Mouse (Mus musculus): ENCODE results near the gene Tbc1d15.

The Tbc1d15 gene

DNA sequence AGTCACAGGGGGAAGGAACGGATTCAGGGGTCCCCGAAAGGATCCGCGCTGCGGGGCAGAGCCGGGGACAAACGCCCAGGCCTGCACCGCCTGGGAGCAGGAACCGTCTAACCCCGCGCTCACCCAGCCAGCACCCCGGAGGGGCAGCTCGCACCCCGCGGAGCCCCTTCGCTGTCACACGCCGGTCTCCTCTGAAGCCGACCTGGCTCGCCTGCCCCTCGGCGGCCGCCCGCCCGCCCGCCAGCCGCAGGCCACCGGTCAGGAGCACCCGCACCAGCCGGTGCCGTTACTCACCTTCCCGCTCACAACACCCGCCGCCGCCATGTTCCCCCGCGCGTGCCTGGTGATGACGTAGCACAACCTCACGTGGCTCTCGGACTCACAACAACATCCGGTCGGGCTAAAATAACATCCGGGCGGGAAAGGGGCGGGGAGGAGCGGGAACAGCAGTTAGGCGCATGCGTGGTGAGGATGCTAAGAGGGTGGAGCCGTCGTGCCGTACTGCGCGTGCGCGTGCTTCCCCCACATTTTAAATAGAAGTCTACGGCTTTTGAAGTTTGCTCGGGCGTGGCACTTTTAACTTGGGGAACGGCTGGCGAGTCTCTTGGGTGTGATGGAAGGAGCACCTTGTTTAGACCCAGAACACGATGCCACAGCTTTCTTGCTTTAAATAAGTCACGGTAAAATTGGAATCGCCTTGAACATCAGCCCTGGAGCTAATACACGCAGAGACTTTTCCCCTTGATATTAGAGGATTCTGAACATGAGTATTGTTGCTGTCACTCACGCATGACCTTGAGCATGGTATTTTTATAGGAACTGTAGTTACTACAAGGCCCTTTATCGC lies at the start of gene Tbc1d15:
Gene Tbc1d15 (minus strand): TSS at position 380 of the 847 bp plus-strand sequence.
- peak; percentile 97 for DNase-seq

DNA sequence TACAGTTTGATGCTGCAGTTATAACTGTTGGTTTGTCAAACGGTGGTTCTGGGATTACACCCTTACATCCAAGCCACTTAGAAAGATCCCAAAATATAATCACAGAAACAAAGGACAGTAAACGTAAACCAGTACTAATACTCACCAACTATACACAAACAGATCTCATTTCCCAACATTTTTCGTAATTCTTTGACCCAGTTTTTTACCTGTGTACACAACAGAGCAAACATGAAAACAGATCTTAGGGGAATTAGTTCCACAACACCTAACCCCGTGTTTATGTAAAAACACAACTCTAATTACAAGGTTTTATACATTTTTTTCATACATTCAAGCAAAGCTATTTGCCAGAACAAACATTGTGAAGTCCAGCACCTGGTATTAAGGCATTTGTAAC lies 47.4 kb upstream of the Tbc1d15 start:
- DNase-seq = no peak

DNA sequence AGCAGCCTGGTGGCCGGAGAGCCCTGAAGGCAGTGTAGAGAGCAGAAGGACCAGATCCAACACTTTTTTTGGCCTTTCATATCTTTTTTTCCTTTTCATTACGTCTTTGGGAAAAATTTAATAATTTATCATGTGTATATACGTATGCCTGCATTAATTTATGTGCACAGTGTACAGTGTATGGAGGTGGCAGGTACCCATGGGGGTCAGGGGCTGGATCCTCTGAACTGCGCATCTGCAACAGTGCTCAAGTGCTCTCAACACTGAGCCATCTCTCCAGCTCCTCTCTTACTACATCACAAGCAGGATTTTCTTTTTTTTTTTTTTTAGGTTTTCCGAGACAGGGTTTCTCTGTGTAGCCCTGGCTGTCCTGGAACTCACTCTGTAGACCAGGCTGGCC lies 46.3 kb upstream of the Tbc1d15 start:
- no peak for DNase-seq

DNA sequence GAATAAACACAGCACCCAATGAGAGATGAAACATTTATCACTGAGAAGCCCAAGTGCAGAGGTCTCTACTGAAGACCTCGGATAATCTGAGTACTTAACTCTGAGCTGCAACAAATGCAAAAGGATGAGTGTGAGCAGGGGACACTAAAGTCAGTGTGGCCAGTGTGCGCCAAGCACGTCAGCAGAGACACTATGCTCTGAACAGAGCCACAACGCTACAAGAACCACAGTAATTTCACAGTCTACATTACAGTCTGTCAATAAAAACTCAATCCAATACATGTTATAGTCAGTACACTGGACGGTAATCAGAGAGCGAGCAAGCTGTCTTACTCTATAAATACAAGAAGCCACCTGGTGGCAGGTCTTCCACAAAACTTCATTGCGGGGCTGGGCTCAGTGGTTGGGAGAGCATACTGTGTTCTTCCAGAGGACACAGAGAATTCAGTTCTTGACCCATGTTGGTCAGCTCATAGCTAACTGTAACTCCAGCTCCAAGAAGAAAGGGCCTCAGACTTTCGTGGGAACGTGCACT lies 45.2 kb upstream of the Tbc1d15 start:
- DNase-seq = no peak

DNA sequence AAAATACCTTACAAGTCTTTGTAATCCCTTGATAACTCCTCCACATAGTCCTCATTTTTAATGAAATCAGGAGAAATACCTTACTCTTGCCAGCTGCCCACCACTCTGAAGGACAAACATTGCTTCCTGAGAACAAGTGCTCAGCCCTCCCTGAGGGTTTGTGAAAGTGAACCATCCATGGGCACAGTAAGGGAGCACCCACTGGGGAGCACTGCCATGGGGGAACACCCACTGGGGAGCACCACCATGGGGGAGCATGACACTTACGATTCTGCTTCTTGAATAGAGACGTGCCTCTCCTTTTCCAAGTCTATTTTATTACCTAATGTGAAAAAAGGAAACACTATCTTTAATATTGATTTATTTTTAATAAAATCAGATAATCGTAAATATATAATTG lies 43.9 kb upstream of the Tbc1d15 start:
- DNase-seq = no peak

DNA sequence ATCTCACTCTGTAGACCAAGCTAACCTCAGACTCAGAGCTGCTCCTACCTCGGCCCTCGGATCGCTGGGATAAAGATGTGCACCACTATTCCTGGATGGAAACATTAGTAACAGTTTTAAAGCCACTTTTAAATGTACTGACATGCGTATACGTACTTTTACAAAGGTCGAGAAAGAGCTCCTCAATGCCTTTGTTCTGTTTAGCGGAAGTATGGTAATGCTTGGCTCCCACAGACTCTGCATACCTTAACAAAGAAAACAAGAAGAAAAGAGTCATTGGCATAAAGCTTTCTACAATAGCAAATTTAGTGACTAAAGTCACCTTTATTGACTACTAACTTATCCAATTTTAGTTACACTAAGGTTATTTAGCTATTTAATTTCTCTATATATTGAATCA lies 43.4 kb upstream of the Tbc1d15 start:
- DNase-seq = no peak

DNA sequence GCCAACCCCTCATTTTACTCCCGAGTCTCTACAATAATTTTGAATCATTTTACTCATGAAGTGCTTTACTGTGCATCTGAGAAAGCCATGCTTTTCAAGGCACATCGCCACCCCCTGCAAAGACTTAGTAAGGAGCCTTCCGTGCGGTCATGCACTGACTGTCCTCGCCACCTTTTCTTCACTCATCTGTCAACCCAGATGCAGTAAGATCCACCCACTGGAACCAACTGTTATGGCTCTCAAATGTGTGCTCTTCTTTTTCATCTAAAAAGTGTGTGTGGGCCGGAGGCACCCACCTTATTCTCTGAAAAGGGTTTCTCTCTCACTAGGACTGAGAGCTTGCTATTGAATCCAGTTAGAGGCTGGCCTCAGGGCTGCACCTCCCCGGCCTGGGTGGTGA lies 42.7 kb upstream of the Tbc1d15 start:
- DNase-seq = no peak

DNA sequence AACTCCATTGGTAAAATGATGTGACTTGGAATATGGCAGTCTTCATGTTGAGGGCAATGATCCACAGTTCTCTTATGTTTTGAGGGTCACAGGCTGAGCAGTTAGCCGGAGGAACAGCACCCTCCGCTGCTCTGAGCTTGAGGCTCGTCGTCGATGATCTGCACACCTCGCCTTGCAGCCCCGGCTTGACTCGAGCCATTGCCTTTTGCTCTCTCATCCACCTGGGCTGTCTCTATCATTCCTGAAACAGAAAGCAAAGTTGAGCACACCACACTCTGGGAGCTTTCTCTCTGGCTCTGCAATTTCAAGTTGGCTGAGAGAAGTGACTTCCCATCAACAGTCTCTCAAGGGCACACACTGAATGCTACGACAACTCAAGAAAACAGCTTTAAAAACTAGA lies 39.4 kb upstream of the Tbc1d15 start:
- DNase-seq = no peak

DNA sequence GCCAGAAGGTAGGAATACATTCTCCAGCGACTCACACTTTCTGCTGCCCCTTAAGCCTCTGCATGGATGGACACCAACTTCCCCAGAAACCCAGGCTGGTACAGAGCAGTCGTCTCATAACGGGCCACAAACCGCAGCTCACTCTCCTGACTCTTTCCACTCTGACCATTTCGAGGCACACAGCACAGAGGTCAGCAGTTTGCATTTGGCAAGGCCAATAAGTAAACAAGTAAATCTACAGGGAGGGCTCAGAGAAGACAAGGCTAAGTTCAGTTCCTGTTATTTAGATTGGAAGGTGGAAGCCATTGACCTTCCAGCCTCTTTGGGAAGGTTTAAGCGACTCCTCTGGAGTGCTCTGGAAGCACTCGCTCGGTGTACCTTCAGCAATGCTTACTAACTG lies 37.6 kb upstream of the Tbc1d15 start:
- no peak for DNase-seq

DNA sequence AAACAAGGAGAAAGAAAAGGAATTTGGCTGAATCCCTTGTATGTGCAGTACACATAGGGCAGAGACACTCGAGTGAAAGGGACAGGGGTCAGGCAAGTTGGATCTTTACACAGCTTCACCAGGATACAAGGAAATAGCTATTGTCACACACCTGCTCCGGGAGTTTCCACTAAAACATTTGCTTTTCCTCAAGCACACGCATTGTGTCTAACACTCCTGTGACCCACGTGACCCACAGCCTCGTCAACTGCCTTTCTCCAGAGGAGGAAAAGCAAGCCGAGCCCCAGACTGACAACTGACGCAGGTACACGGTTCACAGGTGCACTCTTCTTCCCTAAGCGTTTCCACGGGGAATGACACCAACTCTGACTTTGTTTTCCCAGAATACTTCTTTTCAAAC lies 32.9 kb upstream of the Tbc1d15 start:
- no peak for DNase-seq

DNA sequence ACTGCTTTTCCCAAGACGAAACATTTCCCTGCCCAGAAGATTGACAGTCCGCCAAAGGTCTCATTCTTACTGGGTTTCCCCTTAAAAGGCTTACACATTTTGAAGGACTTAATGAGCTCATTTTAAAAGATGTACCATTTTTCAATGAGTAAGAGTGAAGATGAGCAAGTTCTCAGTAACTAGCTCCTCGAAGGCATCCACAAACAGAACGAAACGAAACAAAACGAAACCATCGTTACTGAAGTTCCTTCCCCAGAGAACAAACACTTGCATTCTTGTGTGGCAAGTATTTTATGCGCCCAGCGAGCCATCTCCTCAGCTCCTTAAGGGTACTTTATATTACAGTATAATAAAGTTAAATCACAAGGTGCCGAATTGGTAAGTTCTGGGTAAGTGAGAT lies 30.1 kb upstream of the Tbc1d15 start:
- no peak for DNase-seq

DNA sequence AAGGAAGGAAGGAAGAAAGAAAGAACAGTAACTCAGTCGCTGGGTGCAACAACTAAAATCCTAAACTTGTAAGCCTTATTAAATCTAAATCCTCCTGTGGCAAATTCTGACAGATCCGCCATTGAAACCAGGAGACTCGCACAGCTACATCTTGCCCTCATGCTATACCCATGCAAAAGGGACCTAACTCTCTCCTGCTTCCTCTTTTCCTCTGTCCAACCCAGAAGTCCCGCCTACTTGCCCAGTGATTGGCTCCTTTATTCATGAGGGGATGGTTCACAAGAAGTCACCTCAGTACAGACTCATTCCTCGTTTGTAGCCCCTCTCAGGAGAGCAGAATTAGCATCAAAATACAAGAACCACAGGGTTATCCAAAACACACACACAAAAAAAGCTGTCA lies 20.4 kb upstream of the Tbc1d15 start:
- DNase-seq = no peak

DNA sequence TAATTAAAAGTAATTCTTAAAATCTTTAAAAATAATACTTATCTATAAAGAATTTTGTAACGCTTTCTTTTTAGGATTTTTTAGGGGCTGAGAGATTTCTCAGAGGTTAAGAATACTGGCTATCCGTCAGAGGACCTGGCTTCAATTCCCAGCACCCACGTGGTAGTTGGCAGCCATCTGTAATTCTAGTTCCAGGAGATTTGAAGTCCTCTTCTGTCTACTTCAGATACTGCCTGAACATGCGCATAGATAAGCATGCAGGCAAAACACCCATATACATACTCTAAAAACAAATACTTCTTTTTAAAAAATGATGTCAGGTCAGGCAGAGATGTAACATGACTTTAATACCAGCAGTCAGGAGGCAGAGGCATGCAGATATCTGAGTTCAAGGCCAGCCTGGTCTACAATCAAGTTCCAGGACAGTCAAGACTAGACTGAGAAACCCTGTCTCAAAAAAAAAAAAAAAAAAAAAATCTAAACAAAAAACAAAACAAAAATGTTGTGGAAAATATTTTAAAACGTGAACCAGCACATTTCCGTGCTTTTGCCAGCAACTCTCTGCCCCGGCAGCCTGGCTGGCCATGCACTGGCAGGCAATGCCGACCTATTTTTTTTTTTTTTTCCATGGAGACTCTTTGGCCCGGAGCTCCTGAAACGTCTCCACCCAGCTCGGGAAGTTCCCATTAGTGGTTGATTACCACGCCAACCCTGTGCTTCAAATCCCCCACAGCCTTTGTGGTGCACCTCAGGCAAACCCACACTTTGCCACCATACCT lies 19.5 kb upstream of the Tbc1d15 start:
- no peak for DNase-seq

DNA sequence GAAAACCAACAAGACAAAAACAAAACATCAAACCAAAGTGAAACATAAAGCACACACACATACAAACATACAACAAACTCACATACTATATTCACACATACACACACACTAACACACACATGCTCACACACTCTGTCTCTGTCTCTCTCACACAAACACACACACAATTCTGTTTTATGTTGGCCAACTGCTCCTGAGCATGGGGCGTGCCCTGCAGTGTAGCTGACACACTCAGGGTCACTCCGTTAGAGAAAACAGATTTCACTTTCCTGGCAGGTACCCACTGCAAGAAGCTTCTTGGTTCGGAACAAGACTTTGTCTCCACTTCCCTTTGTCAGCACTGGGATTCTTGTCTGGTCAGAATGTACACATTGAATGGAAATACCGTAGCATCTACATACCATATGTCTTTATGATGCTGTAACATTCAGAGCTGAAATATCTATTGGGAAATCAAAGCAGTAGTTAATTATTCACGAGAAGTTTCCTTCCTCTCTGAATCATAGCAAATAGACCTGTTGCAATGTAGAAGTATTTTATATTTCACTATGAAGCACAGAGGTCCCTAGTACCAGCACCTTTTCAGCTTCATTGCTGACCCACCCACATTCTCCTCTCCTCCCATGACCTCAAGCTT lies 11.8 kb upstream of the Tbc1d15 start:
- no peak for DNase-seq

DNA sequence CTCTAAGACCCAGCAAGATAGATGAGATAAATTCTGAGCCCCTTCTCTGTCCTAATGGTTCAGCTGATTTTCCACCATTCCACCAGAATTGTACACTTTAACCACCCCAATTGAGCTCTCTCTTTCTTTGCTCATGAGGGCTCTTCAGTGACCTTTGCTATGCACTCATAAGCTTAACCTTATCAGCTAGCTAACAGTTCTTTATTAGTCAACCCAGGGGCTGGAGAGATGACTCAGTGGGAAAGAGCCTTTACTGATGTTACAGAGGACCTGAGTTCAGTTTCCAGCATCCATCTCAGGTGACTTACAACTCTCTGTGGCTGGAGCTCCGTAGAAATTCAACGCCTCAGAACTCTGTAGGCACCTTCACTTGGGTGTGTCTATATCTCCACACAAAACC lies 11.0 kb upstream of the Tbc1d15 start:
- DNase-seq = no peak

DNA sequence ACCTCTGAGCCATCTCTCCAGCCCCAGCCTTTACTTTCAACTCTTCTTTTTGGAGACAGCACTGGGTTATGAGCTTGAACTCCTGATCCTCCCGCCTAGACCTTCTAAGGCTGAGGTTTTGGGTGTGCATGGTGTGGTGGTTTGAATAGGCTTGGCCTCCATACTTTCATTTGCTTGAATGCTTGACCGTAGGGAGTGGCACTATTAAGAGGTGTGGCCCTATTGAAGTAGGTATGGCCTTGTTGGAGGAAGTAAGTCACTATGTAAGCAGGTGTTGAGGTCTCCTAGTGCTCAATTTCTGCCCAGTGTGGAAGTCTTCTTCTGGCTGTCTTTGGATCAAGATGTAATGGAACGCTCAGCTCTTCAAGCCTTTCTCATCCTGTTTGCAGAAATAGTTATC lies 10.2 kb upstream of the Tbc1d15 start:
- DNase-seq = no peak

DNA sequence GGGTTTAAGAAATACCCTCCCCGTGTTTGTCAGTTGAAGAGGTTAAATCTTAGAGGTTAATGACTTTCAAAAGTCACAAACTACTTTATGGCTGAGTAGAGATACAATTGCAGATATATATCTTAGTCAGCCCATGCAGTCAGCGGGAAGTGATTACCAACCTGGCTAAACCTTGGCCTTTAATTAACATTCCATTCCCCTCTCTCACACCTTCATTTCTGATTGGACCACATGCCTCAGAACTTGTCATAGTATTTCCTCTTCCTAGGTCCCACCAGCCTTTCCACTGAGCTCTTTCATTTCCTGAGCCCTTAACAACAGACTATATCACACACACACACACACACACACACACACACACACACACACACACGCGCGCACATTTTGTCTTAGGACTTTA lies 4.9 kb upstream of the Tbc1d15 start:
- DNase-seq = no peak

DNA sequence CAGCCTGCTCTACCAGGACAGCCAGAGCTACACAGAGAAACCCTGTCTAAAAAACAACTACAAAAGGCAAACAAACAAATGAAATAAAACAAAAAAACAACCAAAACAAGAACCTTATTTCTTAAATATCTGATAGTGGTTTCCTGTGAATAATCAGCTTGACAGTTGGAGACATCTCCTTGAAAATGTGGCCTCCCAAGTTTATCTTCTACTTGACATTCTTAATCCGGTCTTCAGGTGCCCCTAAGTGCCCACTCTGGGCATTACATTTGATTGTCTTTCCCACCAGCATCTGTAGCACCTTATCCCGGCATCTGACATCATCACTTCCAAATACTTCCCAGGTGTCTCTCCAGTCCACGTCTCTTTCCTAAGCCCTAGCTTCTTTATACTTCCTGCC lies 2.3 kb upstream of the Tbc1d15 start:
- DNase-seq = no peak

DNA sequence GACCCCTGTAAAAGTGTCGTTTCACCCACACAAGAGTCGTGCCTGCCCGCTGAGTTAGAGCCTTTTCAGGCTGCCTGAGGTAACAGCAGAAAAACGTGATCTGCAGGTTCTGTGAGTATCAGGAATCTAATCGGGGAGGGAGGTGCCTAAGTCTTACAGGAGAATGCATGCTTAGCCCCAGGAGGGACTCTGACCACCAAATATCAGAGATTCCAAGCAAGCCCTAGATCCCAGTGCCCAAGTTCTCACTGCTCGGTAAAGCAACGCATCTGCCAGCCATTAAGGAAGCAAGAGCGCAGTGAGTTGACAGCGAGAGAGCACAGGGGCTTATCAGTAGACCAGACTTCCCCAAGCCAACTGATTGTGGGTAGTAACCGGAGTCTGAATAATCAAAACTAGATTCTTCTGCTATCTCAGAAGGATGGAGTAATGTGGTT lies 1.1 kb upstream of the Tbc1d15 start:
- DNase-seq = peak; percentile 15

DNA sequence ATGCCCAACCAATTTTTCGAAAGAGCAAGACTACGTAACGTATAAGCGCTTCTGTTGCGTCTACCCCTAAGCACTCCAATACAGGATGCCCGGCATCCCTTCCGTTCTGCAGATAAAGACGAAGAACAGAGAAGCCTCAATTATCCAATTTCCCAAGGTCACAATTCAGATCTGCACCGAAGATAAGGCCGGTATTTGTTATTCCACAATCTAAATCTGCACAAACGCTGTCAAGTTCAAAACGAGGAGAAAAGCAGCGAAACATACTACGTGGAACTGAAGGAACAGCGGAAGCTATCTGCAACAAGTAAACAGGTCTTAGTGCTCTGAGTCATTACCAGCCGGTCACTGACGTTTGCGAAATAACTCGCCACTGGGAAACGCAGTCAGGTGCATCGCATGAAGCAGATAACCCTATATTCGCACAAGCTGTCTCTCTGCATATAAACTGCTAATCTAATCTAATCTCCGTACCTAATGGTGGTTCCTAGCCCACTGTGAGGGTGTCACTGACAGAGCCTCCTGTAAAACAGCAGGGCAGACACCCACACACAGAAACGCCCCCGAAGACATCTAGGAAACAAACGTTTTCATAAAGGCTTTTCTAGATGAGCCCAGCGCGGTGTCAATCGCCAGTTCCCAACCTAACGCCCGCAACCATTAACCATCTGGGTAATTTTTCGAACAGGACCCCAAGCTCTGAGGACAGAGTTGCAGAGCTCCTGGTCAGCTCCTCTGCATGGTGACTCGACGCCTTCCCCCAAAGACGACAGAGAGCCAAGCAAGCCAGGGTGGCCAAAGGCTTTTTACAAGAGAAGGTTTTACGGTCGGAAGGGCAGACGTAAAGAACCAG lies 806 bp downstream of the Tbc1d15 start:
- DNase-seq = no peak

DNA sequence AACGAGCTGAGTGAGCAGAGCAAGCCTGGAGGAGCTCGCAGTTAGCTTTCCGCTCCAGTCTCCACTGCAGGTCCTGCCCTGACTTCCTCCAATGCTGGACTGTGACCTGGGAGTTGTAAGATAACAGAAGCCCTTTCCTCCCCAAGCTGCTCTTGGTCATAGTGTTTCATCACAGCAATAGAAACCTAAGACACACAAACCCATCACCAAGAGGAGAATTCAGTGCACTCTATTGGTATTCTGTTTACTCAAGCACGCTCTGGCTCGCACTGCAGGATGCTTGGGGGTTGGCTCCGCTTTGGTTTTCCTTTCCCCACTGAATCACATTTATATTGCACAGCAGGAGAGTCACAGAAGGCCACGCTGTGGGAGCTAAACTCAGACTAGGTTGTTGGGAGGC lies 3.2 kb downstream of the Tbc1d15 start:
- DNase-seq = peak; percentile 23

DNA sequence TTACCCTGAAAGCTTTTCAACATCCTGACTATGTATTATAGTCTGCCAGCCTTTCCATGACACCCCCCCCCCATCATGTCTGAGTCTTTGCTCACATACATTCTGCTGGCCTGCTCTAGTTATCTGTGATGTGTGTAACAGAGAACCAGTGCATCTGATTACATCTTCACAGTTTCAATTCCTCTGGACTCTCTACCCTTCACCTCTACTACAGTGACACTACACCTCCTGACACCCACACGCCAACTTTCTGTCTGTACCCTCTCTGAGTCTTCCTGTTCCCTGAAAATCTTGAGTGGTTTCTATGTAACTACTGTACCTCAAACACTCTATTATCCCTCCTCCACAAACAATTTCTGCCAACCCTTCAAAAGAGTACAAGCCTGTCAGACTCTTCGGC lies 5.8 kb downstream of the Tbc1d15 start:
- DNase-seq = no peak
